Mouse (Mus musculus): ENCODE measurements around the gene Ptcd3.
A peak's percentile ranks its signal among the peaks of the same experiment; 100 is the strongest.
"Not testable (repeated sequence)": the region's sequence is repeated elsewhere in the genome, so short reads cannot be mapped to it uniquely, and the experiment has no call there.

Gene Ptcd3

GRCm38 (mm10) chr6:71871396-71871795 lies 37.2 kb downstream of the Ptcd3 start:
- DNase-seq (ENCODE audit: low read depth in 1 of 2, low spot score in 2 of 2): no peak

GRCm38 (mm10) chr6:71868809-71869208 lies 39.7 kb downstream of the Ptcd3 start:
- DNase-seq (ENCODE audit: low read depth in 1 of 2, low spot score in 2 of 2): no peak

DNA sequence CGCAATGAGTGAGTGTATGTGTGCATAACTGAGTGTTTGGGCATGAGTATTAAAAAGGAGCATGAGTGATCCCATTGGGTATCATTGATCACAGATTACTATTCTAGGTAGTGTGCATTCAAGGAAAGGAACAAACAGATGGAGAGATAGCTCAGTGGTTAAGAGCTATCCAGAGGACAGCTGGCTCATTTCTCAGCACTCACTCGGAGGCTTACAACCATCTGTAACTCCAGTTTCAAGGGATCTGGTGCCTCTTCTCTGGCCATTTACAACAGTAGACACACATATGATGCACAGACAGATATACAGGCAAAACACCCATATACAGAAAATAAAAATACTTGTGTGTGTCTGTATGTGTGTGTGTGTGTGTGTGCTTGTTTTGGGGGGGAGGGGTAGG lies 40.8 kb downstream of the Ptcd3 start:
- no peak for DNase-seq (ENCODE audit: low read depth in 1 of 2, low spot score in 2 of 2)

- DNase-seq (ENCODE audit: low read depth in 1 of 2, low spot score in 2 of 2): not testable (repeated sequence)
These were observed 61.6 kb downstream of the Ptcd3 start for GRCm38 (mm10) chr6:71846906-71847305.

DNA sequence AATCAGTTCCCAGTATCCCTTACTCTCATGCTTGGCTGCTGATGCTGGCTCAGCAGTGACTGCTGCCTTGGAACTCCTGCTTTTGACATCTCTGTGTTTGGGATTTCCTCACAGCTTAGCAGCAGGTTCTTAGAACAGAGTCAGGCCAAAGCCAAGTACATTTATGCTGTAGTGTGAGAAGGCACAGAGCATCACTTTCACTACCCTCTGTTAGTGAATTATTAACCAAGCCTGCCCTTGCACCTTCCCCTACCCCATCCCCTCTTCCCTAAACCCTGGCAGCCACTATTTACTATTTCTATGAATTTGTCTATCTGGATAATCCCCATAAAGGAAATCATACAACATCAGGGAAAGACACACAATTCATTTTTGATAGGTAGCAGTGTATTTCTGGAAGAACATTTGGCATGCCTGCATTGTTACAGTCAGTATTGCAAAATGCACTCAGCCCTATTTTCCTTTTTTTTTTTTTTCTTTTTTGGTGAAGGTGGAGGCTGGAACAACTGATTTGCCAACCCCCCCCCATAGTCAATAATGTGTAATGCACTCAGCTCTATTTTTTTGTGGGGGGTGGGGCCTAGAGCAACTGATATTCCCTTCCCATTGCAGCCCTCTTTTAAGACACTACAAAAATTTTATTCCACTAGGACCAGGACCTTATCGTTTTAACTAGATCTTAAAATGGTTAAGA lies 67.8 kb downstream of the Ptcd3 start:
- no peak for DNase-seq (ENCODE audit: low read depth in 1 of 2, low spot score in 2 of 2)

- DNase-seq (ENCODE audit: low read depth in 1 of 2, low spot score in 2 of 2): no peak
These were observed 68.7 kb downstream of the Ptcd3 start for GRCm38 (mm10) chr6:71839815-71840214.

DNA sequence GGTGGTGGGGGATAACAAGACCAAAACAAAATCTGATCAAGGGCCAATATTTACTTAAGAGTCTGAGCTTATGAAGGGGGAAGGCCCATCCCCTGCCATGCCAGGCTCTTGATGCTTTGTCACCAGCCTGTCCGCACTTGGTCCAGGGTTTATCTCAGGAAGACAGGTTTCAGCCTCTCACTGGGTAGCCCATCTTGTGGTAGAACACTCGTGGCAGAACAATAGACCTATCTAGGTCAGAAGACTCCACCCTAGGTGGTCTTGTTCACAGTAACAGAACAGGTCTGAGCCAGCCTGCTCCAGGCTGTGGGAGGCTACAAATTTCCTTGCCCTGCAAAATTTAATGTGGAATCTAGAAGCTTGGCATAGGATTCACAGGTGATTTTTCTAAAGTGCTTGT lies 71.7 kb downstream of the Ptcd3 start:
- no peak for DNase-seq (ENCODE audit: low read depth in 1 of 2, low spot score in 2 of 2)

GRCm38 (mm10) chr6:71831581-71831960 lies 77.0 kb downstream of the Ptcd3 start:
- DNase-seq (ENCODE audit: low read depth in 1 of 2, low spot score in 2 of 2): peak; percentile 89 to 90

- DNase-seq (ENCODE audit: low read depth in 1 of 2, low spot score in 2 of 2): peak; percentile 87 to 91
These were observed 77.6 kb downstream of the Ptcd3 start, which contains the start of gene Immt for GRCm38 (mm10) chr6:71830690-71831580. Gene Immt, plus strand, starts transcription at chr6:71831331.
